Mouse (Mus musculus) B cell, adult 2 months (primary cell): ENCODE measurements at regions not wholly inside any gene's neighbourhood (a gene's known extent, or its start where the extent isn't known, plus 50 kb on each side); places are given as distances from the start of the nearest gene placed in this dataset.
"Not testable (repeated sequence)": the region's sequence is repeated elsewhere in the genome, so short reads cannot be mapped to it uniquely, and the experiment has no call there.

ENCODE experiments used
- DNase-seq, 2 experiments: peaks; one replicate each; pipeline ENCODE4 v3.0.0; 2022

GRCm38 (mm10) chr4:22133547-22134495, 202.7 kb downstream of the Faxc start:
- no peak for DNase-seq

GRCm38 (mm10) chr4:22140122-22140521, 209.0 kb downstream of the Faxc start:
- DNase-seq = no peak

DNA sequence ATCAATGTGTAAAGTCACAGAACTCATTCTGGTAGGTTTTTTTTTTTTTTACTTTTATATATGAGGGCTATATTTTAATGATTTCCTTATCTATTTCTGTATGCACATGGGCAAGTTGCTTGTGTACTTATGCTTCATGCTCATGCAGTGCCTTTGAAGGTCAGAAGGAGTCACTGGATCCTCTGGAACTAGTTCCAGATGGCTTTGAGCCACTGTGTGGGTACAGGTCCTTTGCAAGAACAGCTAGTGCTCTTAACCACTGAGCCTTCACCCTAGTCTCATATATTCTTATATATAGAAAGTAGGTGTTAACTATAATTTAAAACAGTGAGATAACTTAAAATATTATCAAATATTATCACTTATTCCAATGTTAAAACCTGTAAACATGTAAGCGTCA, 212.4 kb downstream of the Faxc start:
- DNase-seq = no peak

- not testable (repeated sequence) for DNase-seq
Measured at GRCm38 (mm10) chr4:22144834-22145233, 212.5 kb upstream of the Fbxl4 start.

- DNase-seq = no peak
Measured at GRCm38 (mm10) chr4:22146648-22147409, 210.5 kb upstream of the Fbxl4 start.

DNA sequence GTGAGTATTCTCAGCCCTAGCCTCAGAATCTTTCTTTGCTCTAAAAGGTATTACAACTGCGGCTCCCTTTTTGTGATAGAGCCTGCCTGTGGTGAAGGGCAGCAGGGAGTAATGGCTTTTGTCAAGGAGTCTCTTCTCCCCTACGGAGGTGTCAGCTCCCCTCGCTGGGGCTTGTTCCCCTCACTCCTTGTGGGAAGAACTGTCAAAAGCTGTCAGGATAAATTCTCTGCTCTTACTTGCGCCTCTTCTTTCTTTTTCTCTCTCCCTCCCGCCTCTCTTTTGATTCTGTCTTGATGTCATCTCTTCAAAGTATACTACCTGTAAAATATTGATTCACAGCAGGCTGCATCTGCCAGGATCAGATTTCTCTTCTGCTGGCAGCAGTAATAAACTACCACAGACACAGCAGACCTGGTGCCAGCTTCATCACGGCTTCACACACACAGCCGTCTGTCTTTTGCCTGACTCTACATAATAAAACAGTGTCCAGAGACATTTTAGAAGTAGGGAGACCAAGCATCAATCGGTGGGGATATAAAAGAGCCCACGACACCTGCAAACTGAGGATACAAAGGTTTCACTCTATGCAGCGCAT, 205.3 kb upstream of the Fbxl4 start:
- no peak for DNase-seq

DNA sequence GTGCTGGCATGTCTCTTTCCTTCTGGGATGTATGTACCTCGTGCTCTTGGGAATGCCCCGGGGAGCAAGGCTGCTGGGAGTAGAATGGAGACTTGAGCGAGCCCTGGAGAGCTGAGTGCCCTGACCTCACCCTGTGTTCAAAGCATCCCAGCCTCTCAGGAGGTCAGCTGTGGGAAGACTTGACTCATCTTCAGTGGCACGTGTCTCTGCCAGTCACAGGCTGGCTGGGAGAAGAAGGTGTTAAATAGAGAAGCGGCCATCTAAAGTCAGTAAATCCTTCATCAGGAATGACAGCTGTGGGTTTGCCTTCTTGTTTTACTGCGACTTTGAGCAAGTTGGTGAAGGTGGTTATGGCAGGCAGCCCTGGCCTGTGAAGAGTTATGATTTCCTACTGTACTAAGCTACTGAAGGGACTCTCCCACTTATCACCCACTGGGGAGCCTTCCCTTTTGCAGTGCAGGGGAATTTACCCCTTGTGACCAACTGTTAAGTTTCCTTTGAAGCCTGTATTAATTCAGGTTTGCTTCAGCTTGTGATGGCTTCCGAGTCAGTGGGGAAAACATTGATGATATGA, 204.3 kb upstream of the Fbxl4 start:
- DNase-seq = no peak

GRCm38 (mm10) chr4:22153620-22154019, 203.7 kb upstream of the Fbxl4 start:
- no peak for DNase-seq

- DNase-seq = no peak
Measured at GRCm38 (mm10) chr4:22186422-22186821, 170.9 kb upstream of the Fbxl4 start.

DNA sequence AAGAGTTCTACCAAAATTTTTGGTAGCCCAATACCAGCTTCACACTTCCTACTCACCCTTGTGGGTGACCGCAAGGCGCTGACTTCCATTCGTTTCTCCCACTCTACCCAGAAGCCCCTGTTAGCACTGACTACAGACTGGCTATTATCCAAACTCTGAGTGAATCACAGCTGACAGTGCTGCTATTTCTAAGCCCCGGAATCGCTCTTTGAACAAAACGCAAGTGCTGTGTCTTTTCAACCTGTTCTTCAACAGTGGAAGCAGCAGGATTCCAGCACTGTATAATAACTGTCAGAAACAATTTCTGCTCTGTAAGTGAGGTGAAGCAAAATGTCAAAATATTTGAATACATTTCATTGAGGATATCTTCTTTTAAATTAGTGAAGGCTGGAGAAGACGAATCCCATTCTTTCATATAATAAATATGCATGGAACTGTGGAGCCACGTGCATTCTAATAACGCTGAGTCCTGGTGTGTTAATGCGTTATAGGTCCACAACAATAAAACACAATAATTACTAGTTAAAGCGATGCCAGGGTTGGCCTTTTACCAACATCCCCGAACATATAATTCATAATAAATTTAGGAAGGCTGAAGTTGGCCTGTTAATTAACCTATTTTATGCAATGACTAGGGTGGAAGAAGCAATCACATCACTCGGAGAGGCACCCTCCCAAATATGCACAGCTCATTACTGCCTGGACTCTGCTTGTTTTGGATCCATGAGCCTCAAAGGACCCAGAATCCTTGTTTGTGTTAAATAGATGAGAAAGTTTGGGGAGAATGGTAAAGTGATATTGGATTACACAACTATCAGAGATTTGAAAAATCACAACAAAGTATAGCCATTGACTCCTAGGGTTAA, 169.0 kb upstream of the Fbxl4 start:
- no peak for DNase-seq

GRCm38 (mm10) chr4:22196501-22196900, 160.8 kb upstream of the Fbxl4 start:
- DNase-seq = no peak

GRCm38 (mm10) chr4:22208531-22208930, 148.8 kb upstream of the Fbxl4 start:
- no peak for DNase-seq

DNA sequence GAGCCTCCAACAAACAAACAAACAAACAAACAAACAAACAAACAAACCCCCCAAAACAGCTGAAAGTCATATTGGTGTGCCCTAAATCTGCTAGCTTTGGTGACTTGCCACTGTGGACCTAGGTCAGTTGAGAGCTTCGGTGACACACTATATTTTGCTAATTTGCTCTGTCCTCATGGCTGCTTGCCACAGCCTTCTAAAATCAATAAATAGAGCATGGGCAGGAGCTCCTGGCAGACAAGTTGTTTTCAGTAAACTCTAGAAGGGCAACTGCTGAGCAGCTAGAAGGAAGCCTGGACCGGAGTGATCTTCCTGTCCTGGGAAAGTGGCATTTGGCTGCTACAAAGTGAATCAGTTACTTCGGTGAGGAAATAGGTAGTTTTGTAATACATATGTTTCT, 119.7 kb upstream of the Fbxl4 start:
- DNase-seq = no peak

DNA sequence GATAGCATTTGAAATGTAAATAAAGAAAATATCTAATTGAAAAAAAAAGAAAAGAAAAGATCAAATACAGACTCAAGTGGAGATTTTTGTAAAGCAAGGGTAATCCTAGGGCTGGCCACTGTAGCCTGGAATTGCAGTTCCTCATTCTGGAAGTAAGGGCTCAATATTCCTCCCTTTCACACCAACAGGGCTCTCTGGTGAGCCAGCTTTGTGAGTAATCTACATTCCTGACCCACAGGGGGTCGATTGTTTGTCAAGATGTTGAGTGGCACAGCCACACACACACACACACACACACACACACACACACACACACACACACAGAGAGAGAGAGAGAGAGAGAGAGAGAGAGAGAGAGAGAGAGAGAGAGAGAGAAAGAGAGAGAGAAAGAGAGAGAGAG, 107.1 kb upstream of the Fbxl4 start:
- not testable (repeated sequence) for DNase-seq

DNA sequence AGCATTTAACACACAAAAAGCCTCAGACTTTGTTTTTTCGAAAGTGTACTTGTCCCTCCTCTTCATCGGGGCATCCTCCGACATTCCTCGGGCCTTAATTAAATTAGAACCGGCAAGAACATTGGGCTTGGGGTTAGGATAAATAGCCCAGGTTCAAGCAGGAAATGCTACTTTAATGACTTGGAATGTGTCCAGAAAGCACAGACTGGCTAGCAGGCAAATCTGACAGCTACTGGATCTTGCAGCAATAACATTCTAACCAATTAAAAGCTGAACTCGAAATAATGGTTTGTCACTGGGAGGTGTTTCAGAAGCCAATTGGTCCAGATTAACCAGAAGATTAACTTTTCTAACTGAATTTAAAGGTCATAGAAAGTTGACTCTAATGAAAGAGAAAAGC, 93.4 kb upstream of the Fbxl4 start:
- no peak for DNase-seq

DNA sequence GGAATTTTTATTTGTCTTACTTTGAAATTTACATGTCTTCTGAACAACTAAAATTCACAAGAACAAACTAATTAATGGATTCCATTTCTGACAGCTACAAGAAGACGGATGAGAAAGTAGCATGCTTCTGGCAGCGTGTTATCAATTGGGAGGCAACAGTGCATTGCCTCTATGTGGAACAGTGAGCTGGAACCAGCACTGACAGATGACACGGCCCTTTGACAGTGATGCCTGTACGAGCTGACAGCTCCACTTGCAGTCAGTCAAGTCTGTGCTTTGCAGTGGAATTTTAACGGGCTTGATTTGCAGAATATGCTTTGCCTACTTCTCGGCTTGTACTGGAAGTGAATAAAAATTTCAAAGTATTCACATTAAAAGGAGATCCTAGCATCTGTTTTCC, 88.3 kb upstream of the Fbxl4 start:
- no peak for DNase-seq

- no peak for DNase-seq
Measured at GRCm38 (mm10) chr4:22274178-22274577, 83.2 kb upstream of the Fbxl4 start.

GRCm38 (mm10) chr4:22282536-22283323, 74.6 kb upstream of the Fbxl4 start:
- no peak for DNase-seq

GRCm38 (mm10) chr4:22292169-22292568, 65.2 kb upstream of the Fbxl4 start:
- no peak for DNase-seq

DNA sequence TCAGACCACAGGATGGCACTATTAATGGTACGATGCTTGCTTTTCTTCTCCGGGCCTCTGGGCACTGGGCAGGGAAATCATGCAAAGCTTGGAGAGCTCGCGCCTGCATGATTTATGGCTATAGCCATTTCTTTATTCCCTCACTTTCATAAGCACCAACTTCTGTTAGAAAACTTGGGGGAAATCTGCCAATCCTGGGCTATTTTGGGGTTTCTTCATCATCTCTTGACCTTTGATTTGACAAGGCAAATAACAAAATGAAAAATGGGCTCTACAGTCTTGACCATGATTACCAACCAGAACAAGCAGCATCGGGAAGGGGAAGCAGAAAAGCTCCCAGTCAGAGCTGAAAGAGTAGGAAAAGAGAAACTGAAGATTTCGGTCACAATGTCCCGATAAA, 57.1 kb upstream of the Fbxl4 start:
- no peak for DNase-seq
